Mouse (Mus musculus) olfactory bulb, adult 2 months (tissue): ENCODE results near the gene Zdhhc3.

Experiments used
- CTCF ChIP-seq: fragments of 200-500 bp; IDR thresholded peaks from 2 replicates; pipeline ENCODE4 v1.5.1; 2012; ENCODE audit warnings: low read depth, mild to moderate bottlenecking, low read length, moderate library complexity; ENCODE audit not compliant: insufficient read depth
- POLR2A ChIP-seq: fragments of 200-500 bp; IDR thresholded peaks from 2 replicates; pipeline ENCODE4 v1.6.1; 2012; ENCODE audit warnings: mild to moderate bottlenecking, low read depth, low read length, moderate library complexity; ENCODE audit not compliant: insufficient read depth

DNA sequence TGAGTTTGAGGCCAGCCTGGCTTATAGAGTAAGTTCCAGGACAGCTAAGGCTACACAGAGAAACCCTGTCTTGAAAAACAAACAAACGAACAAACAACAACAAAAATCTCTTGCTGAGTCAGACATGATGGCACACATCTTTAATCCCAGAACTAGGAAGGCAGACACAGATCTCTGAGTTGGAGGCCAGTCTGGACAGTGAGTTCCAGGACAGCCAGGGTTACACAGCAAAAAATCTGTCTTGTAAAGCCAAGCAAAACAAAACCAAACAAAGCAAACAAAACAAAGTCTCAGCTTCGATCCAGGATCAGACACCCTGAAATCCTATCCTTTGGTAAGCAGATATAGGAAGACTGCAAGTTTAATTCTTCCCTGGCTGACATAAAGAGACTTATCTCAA is 48.8 kb upstream of the Zdhhc3 start:
- no peak for TF ChIP-seq CTCF
- no peak for TF ChIP-seq POLR2A
